Mouse (Mus musculus) retina, adult 2 months (tissue): ENCODE measurements around the gene Trpm6.

Experiments
- DNase-seq: peaks from one replicate; pipeline ENCODE4 v3.0.0-alpha.2; 2012; ENCODE audit warnings: low read depth, low spot score

Gene Trpm6

DNA sequence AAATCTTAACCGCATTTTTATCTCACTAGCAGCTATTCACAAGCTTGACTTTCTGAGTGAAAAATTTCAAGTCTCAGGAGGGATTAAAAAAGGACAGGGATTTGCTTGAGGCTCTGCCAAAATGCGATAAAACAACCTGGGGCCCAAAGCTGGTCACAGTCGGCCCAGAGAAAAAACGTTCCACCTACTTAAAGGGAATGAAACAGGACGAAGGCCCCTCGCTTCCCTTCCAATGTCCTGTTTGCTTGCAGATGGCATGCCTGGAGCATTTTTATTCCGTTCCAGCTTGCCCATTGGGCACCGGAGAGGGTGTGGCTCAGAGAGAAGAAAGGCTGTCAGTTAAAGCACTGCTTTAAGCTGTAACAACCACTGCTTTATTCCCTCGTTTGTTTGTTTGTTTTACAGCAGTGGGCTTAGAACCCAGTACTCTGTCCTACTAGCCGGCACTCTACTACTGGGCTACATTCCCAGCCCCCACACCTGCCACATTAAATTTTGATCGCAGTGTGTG is 139.4 kb downstream of the Trpm6 start:
- no peak for DNase-seq

DNA sequence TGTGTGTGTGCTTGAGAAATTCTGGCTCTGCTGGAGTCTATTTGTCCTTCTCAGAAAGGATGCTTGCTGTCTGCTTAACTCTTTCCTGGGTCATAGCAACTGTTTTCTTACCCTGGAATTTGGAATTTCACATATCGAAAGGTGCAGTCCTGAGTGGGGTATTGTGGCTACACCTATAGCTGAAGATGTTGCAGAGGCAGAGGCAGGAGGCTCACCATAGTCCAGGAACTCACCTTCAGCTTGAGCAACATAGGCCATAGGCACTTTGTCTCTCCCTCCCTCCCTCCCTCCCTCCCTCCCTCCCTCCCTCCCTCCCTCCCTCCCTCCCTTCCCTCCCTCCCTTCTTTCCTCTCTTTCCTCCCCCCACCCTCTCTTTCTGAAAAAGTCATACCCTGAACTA is 139.8 kb downstream of the Trpm6 start:
- DNase-seq, result no peak

DNA sequence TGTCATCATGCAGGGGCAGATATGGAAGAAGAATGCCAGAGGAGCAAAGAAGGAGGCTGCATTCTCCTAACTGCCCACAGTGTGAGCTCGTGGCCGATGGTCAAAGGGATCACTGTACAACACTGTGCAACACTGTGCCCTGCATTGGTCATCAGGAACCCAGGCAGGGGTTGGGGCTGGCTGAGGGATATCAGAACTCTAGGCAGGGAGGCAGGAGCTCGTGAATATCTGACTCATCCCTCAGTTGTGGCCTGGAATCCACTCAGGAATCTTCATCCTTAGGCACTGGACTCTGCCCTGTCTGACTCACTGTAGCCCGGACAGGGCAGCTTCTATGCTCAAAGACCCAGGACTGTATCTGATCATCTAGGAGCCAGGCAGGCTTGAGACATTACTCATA is 140.4 kb downstream of the Trpm6 start:
- DNase-seq, result no peak

DNA sequence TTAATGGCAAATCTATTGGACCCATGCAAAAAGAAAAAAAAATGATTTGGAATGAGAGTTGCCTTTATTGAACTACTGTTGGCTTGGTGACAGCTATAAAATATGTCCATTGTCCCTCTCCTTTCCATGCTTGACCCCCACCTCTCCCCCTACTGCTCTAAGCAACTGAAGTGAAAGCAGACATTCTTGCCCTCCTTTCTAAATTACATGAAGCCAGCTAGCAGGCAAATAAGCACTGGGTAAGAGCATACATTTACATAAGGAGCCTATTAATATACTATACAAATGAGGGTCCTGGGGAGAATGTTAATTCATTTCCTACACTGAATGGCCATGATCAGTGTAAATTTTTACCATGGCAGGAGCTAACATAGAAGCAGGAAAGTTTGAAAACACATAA is 148.5 kb downstream of the Trpm6 start:
- DNase-seq, result no peak

DNA sequence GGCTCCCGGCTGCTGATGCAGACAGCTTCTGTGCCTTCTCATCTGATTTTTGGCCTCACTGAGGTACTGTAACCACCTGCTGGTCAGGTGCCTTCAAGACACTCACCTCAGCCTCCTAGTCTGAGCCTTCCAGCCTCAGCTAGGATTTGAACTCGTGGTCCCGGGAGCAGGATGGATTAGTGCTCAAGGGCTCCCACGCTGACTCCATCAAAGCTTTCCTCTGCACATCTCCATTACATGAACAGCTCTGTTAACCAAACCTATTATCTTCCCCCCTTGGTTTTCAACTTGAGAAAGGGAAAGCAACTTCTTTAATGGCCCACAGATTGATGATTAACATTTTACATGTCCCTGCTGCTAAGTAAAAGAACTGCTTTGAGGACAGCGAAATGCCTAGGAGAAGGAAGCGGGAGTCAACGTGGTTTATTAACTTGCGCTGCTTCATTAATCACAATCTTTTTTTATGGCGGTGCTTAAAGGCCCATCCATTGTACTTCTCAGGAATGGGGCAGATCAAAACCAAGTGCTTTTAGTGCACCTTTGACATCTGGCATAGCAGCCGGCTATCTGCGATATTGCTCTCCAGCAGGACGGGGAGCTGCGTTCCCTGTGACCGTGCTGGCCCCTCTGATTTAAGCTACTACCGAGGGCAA is 152.4 kb downstream of the Trpm6 start:
- DNase-seq, result no peak

DNA sequence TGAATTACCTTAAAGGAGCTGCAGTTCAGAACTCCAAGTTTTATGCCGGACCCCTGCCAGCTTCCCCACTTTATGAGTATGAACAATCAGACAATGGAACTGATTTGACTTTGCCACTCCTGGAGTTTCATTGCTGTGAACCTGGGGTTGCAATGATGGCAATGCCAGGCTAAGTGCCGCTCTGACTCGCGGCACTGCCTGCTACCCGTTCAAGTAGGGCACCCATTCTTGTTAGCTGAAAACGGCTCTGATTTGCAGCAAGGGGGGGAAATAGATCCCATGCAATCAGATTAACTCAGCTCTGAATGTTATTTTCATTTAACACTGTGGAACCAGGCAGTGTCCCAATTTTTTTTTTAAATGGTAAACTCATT is 152.9 kb downstream of the Trpm6 start:
- no peak for DNase-seq

DNA sequence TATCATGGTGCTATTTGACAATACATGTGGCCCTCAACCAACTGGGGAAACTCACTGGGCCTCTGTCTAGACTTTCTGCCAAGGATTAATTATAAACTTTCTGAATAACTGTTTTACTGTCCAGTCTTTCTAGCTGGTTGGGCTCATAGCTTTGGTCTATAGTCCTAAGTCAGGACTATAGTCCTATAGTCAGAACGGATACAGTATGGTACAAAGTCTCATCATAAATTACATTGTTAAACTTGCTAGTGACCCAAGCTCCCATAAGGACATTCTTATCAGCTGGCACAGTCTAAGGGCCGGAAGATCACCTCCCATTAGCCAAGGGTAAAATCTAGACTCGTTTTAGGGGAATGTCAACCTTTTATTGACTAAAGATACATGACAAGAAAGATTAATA is 155.7 kb downstream of the Trpm6 start:
- no peak for DNase-seq

DNA sequence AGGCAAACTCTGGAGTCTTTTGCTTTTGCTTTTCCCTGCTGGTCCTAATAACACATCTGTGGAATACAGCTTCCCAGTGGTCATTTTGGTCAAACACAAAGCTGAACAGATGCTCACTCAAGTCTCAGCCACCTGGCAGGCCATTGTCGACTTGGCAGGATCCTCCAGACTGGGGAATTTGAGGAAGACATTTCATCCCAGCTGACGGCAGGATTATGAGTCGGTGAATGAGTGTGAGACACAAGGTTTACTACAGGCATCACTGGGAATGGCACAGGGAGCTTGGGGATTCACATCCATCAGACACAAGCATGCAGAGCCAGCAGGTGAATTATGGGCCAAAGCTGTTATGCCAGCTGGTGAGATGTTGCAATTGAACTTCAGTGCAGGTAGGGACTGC is 159.9 kb downstream of the Trpm6 start:
- no peak for DNase-seq

DNA sequence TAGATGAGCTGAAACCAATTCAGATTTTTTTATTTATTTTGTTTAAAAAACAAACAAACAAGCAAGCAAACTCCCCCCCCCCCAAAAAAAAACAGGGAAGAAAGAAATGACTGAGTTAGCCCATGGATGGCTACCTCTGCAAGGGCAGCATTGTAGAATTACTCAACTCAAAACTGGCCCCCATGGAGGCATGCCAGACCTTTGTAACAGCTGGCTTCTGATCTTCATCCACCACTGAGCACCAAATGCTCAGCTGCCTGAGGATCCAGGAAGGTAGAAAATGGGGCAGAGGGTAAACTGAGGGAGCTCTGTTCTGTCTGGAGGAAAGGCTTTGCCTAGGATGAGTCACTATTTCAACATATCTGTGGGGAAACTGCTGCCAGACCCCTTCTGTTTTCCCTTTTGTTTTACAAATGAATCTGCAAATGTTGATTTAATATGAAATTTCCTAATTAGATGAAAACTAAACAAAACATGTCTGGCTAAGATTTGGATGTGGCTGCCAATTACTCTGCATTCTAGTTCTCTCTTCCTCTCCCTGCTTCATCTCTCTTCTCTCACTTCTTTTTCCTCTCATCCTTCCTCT is 162.1 kb downstream of the Trpm6 start:
- DNase-seq, result no peak

DNA sequence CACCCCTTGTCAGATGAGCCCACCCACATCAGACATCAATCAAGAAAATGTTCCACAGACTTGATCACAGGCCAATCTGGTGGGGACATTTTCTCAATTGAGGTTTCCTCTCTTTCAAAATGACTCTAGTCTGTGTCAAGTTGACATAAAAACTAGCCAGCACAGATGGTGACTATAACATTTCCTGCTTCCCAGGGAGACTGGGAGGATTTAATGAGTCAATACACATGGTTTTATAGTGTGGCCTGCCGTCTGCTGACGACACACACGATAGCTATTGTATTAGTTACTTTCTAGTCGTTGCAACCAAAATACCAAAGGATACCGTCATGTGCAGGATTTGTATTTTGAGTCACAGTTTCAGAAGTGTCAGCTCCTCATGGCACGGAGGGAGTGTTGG is 191.6 kb downstream of the Trpm6 start:
- DNase-seq, result no peak
